Mouse (Mus musculus) layer of hippocampus, postnatal 36 days (tissue): ENCODE data around the gene Espnl. TPM values are rescaled to one million over a fixed set of nuclear protein-coding genes. Genes with fewer than 3 reads are reported as not detected.

ENCODE experiments used
- DNase-seq, 2 experiments: peaks; one replicate each; pipeline ENCODE4 v3.0.0; 2022
- total RNA-seq, 2 experiments: library from RNA; stranded (reverse); gene quantifications; 2 replicates each; pipeline ENCODE4 v1.2.3; 2021

Espnl gene
- under 1 TPM in 1 of 2 experiments, not detected in 1; 0.07 TPM for total RNA-seq

DNA sequence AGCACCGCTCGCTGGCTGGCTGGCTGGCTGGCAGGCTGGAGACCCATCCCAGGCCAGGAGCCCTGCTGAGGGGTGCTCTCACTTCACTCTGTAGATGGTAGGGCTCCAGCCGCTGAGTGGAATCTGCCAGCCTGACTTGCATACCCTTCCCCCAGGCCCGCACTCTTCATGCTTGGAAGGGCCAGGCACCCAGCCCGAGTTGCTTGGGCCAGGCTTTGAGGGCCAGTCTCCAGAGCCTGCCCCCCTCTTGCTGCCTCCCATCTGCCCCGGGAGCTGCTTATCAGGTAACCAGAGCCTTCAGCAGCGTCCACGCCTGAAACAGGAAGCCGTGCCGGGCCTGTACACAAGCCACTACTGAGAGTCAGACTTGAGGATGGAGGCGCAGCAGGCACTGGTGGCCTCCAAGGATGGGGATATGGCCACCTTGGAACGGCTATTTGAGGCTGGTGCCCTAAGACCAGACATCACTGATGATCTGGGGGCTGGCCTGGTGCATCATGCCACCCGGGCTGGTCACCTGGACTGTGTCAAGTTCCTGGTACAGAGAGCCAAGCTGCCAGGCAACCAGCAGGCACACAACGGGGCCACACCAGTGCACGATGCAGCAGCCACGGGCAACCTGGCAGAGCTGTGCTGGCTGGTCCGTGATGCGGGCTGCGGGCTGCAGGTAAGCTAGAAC is at the start of gene Espnl:
Espnl (plus strand) TSS at position 316 of the 679 bp plus-strand sequence.
- DNase-seq = no peak

- DNase-seq = no peak
Observed at GRCm38 (mm10) chr1:91272260-91272659, 49.6 kb upstream of the Espnl start.

- no peak for DNase-seq
Observed at GRCm38 (mm10) chr1:91276581-91276980, 45.3 kb upstream of the Espnl start.

GRCm38 (mm10) chr1:91277480-91277879 is 44.4 kb upstream of the Espnl start:
- DNase-seq = no peak

- DNase-seq = no peak
Observed at GRCm38 (mm10) chr1:91278410-91279119, 43.3 kb upstream of the Espnl start.

- no peak for DNase-seq
Observed at GRCm38 (mm10) chr1:91279126-91279525, 42.7 kb upstream of the Espnl start.

GRCm38 (mm10) chr1:91282582-91282981 is 39.3 kb upstream of the Espnl start:
- DNase-seq = no peak

- DNase-seq = no peak
Observed at GRCm38 (mm10) chr1:91289375-91289774, 32.5 kb upstream of the Espnl start.

GRCm38 (mm10) chr1:91292101-91292825 is 29.6 kb upstream of the Espnl start:
- DNase-seq = no peak

DNA sequence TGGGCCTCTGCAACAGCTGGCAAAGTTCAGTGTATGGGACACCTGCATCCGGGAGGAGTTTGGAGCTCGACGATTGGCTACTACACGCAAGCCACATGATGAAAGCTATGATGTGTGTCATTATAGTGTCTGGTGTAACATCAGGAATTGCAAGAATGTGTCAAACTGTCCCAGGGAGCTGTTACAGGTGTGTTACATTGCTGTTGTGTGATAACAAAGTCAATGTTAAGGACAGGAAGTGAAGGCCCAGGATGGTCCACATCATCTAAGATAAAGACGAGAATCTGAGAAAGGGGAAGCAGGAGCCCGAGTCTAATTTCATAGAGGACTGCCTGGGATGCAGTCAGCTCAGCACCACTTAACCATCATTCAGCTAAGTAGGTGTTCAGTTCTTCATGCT is 26.3 kb upstream of the Espnl start:
- DNase-seq = no peak

GRCm38 (mm10) chr1:91297799-91298744 is 23.8 kb upstream of the Espnl start, which contains the start of gene Scly:
TSS of gene Scly (plus strand) at chr1:91298338.
- DNase-seq = peak; percentile 93 to 95

DNA sequence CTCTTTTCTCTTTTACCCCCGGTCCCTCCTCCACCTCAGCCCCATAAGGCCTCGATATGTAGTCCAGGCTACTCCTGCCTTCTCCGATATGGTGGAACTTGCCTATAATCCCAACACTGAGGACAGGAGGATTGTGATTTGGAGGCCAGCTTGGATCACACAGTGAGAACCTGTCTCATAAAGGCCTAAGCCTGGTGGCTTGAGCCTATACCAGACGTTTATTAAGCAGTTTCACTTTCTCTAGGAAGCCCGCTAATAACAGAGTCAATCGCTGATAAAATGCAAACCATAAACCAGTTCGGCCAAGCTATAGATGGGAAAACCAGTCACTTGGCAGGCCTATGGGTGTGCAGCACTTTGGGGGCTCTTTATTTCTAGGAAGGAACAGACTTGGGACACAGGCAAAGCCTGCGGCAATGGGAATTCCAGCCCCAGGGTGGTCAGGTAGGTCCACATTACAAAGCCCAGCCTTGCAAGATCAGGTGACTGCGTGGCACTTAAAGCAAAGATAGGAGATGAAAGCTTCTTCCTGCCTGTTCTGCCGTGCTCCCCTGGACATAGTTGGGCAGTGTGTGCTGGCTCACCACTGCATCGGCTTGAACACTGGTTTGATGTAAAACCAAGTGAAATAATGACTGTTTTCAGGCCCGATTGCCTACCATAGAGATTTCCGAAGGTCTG is 22.7 kb upstream of the Espnl start:
- no peak for DNase-seq

DNA sequence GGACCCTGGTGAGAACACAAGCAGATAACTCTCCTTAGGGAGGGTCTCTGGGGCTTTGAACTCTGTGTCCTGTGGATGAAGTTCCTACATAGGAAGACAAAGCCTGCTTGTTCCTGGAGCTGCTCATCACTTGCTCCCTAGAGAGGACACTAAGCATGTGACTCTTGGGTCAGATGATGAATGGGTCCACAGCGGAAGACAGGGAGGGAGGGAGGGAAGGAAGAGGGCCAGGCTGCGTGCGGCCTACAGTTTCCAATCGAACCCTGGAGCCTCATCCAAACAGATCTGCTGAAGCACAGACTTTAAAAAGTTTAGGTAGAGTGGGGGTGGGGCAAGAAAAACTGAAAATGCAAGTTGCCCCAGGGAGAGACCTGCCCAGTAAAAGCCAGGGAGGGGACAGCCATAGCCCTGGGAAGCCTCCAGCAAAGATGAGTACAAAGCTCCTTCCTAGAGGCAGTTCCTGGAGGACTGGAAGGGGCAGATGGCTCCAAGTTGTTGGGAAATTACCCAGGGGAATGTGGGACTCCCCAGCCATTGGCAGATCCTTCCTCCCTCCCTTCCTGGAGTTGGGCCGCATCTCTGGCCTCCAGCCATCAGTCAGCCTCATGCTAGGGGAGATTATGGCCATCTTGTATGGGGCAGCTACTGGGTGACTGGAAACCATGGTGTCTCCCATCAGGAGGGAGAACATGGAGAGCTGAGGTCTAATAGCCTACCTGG is 22.0 kb upstream of the Espnl start:
- no peak for DNase-seq

DNA sequence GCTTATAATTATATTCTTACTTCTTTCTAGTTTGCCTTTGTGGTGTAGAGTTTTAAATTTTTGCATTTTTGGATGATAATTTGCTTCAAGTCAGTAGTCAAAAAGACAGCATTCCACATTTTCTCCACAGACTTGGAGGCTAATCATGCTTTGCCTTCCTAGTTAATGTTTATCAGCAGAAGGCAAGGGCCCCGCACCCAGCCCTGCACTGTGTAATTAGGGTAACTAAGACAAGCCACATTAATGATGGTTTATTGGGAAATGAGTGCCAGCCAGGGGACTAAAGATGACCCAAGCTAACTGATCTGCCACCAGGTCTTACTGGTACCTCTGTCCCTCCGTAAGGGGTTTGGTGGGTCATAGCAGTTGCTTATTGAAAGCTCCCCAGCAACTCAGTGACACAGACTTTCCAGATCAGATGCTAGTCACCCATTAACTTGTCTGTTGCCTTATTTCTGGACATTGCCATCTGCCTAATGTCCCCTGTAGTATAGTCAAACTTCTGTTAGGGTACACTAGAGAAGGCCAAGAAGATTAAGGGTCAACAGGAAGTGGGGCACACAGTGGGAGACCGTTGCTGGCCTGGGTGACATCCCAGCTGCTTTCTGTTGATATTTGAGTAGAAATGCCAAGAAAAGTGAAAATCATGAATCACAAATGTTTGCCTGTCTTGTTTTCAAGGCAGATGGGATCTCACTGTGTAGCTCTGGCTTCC is 20.5 kb upstream of the Espnl start:
- no peak for DNase-seq

DNA sequence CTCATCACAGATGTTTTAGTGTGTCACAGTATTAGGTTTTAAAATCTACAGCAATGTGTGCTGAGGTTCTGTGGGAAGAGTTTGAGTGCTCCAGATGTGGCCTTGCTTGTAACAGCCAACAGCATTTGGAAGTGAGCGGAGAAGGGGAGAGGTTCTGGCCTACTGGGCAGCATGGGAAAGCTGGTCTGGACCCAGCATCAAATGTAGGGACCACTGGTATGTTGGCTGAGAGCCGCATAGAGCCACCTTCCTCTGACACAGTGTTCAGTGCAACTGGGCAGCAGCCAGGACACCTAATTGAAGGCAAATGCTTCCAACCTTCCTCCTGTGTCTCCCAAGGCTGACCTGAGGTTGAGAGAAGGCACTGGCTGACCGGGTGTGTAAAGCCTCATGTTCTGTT is 19.9 kb upstream of the Espnl start:
- no peak for DNase-seq

DNA sequence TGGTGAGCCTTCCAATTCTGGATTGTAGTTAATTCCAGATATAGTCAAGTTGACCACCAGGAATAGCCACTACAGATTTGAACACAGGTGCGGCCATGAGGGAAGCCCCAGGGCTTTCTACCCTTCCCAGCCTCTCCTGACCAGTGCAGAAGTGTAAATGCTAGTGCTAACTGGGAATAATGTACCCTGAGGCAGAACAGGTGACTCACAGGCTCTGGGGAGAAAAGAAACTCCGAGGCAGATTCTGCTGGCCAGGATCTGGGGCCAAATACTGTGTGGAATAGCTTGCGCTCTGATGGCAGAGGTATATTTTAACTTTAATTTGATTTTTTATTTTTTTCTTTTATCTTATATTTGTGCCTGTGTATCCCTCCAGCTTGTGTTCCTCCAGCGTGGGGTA is 17.3 kb upstream of the Espnl start:
- DNase-seq = no peak

DNA sequence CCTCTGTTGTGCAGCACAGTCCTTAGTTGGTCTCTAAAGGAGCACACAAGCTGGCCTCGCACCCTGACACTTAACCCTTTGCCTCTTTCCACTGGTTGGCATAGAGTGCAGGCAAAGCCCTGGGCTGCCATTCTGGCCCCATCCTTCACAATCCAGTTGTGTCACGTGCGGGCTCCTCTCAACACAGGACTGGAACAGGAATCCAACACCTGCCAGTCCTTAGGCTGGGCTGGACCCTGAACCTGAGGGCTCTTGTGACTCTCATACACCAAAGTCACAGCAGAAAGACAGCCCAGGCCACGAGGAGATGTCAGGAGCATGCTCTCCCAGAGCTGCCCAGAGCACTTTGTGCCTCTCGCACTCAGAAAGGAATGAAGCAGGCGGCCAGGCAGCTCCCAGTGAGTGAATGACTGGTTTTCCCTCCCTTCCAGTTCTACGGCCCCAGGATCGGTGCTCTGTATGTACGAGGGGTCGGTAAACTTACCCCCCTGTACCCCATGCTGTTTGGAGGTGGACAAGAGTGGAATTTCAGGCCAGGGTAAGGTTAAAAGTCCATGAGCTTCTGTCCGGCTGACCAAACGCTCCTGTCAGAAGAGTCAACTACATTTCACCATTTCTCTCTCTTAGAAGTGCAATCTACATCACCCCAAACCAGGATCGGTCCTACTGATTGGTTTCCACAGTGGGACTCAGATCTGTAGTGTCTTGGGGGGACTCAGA is 12.3 kb upstream of the Espnl start:
- DNase-seq = no peak

GRCm38 (mm10) chr1:91312273-91312672 is 9.6 kb upstream of the Espnl start:
- DNase-seq = no peak

DNA sequence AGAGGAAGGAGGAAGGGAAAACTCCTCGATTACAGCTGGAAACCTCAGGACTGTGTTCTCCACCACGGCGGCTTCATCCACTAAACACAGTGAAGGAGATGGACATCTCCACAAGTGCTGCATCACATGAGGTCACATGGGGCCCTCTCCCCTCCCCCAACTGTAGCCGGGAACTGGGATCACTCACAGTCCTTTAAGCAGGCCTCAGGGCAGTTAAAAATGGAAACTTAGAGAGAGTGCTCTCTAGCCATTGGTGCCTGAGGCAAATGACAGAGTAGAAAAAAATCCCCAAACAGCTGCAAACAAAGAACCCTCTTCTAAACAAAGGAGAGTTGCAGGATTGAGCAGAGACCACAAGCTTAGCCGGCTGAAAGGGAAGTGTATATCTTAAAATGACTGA is 8.6 kb upstream of the Espnl start:
- no peak for DNase-seq

- DNase-seq = no peak
Observed at GRCm38 (mm10) chr1:91317656-91318055, 4.2 kb upstream of the Espnl start.
